Mouse (Mus musculus) kidney, adult 8-10 months (tissue): Measurements from ENCODE around the gene Fchsd2.

Experiments used
- DNase-seq, 2 experiments: peaks; one replicate each; pipeline ENCODE4 v3.0.0; 2022

Fchsd2 gene

GRCm38 (mm10) chr7:101092618-101093017, at the start of gene Fchsd2:
TSS of gene Fchsd2 (plus strand) at chr7:101092863.
- no peak for DNase-seq

DNA sequence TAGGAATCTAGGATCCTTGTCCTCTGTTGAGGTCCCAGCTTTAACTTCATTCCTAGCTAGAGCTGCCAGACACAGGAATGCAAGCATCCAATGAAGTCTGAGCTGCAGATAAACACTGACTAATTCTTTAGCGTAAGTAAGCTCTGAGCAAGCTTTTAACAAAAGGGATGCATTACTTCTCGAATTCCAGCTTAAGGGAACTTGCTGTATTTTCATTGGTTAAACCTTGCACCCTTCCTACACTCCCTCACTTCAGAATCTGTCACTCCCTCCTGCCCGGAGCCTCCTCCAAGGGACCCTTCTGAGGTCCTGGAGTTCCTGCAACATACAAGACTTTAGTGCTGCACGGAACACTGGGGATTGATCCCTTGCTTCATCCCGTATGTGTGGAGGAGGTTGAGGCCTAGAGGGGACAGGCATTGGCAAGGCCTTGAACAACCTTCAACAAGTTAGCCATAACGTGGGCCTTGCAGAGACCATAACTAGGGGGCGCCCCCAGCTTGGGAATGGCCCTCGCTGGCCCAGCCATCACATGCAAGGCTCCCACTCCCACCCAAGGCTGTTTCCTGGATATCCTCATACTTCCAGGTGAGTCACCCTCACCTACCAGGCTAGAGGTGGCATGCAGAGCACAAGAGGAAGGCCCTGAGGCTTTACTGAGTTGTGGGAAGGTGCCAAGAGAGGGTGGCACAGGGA, 48.7 kb upstream of the Fchsd2 start:
- DNase-seq: no peak

DNA sequence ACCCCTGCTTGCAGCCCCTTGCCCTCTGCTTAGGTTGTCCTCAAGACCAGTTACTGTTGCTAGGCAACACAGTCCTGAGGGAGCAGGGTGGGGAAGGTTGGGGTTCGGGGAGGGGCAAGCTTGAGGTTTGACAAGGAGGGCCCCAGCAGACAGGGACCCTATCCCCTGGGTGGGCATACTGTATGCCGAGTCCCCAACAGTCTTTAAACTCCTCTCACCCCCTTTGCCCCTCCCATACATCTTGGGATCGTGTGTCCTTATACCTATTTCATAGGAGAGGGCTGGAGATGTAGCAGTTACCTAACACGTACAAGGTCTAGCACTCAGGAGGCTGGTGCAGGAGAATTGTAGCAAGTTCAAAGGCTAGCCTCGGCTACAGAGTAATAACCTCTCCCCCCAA, 44.4 kb upstream of the Fchsd2 start:
- no peak for DNase-seq

DNA sequence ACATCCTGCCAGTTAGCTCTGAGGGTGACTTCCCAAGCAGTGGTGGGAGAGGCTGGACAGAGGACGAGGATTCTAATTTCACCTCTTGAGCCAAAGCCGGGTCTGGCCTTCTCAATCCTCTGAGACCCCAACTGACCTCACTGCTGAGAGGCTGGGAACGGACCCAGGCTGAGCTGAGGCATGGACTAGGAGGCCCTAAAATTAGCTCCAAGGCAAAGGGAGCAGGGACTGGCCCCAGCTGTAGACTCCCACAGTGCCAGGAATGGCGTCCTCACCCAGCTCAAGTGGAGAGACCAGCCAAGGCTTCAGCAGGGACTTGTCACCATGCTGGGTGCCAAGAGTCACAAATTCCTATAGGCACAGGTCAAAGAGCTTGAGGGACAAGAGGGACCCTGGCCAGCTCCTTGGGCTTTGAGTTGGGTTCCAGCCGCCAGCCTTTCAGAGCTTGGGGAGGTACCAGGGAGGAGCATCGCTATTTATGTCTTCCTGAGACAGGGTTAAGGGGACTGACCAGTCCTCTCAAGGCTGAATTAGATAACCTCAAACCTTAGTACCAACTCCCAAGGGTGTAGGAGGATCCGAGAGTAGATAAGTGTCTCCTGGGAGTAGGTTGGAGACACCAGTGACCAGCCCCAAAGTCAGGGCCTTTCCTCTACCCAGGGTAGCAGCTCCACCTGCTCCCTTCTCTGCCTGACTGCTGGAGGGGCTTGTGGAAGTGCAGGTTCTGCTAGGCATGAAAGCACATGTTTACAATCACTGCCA, 43.2 kb upstream of the Fchsd2 start:
- no peak for DNase-seq

DNA sequence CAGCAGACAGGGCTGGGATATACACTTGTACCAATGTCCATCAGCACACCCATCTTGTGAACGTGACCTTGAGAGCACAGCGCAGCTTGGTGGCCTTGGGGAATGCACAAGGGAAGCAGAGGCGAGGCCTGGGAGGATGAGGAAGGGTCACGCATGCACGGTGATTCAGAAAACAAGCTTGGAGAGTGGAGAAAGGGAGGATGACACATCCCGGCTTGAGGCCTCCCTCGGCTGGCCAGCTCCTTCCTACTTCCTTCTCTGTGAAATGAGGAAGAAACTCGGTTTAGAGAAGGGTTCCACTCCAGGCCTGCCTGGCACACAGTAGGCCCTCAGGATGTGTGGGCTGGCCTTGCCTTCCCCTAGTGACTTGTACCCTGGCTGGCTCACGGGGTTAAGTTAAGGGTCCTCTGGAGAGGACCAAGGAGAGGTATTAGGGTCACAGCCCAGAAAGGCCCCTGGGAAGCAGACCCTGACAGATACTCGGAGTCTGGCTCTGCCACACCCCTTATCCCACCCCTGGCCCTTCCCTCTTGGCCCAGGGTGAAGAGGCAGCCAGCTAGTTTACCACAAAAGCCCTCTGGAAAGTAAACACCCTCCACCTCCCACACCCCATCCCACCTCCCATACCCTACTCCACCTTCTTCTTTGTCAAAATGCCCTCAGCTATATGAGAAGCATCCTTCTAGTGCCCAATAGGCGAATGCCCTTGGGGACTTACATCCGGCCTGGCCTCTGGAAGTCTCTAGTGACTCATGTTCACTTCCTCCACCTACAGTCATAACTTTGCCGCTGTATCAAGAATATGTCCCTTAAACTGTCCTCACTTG, 41.7 kb upstream of the Fchsd2 start:
- no peak for DNase-seq

- peak in 1 of 2 experiments; percentile 61 for DNase-seq
These were observed 41.0 kb upstream of the Fchsd2 start for GRCm38 (mm10) chr7:101051551-101052221.

DNA sequence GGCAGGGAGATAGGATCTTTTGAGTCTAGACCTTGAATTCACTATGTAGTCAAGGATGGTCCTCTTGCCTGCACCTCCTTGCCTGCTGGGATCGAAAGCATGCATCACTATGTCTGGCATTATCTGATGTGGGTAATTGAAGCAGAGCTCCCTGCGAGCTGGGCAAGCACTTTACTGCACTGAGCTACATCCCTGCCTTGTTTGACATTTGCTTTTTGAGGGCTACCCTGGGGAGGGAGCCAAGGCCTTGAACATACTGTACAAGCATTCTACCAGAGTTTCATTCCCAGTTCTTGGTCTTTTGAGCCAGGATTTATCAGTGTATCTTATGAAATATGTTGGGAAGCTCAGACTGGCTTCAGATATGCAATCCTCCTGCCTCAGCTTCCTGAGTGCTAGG, 39.5 kb upstream of the Fchsd2 start:
- no peak for DNase-seq

DNA sequence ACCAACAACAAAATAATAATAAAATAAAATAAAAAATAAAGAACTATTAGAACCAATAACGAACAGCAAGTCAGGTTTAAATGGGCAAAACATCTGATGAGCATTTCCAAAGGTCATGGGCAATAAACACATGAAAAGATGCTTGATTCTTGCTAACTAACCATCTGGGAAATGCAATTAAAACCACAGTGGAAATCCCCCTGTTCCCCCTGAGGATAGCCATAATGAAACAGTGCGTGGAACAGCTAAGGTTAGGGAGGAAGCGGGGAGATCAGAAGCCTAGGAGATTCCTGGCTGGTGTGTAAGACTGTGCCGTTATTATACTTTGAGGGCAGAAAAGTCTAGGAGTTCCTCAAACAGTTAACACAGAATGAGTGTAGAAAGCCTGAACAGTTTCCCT, 35.4 kb upstream of the Fchsd2 start:
- no peak for DNase-seq

GRCm38 (mm10) chr7:101059188-101059587, 33.5 kb upstream of the Fchsd2 start:
- no peak for DNase-seq

DNA sequence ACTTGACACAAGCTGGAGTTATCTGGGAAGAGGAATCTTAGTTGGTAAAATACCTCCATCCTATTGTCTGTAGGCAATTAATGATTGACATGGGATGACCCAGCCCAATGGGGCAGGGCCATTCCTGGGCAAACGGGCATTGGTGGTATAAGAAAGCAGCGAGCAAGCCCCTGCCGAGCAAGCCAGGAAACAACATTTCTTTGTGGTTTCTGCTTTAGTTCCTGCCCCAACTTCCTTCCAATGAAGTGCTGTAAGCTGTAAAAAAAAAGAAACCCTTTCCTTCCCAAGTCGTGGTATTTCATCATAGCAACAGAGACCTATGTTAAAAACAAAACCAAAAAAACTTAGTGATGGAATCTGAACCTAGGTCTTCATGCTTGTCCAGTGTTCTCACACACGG, 32.2 kb upstream of the Fchsd2 start:
- DNase-seq: no peak

DNA sequence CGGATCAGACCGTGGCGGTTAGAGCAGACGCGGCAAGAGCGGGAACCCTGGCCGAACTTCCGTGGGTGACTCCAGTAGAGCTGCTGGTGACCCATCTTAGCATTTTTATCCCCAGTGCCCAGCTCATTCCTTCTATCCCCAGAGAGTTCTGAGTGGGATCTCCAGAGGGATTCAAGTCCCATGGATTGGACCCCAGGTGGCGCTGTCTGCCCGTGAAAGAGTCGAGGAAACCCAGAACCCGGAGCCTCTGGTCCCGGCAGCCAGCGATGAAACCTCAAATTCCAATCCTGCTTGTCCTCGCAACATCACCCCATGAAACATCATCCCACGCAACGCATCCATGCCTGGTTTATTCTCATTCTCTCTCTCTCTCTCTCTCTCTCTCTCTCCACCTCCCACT, 31.3 kb upstream of the Fchsd2 start:
- DNase-seq: peak; percentile 73 to 87

GRCm38 (mm10) chr7:101062246-101062645, 30.4 kb upstream of the Fchsd2 start:
- DNase-seq: no peak

GRCm38 (mm10) chr7:101063523-101063922, 29.1 kb upstream of the Fchsd2 start:
- DNase-seq: no peak

DNA sequence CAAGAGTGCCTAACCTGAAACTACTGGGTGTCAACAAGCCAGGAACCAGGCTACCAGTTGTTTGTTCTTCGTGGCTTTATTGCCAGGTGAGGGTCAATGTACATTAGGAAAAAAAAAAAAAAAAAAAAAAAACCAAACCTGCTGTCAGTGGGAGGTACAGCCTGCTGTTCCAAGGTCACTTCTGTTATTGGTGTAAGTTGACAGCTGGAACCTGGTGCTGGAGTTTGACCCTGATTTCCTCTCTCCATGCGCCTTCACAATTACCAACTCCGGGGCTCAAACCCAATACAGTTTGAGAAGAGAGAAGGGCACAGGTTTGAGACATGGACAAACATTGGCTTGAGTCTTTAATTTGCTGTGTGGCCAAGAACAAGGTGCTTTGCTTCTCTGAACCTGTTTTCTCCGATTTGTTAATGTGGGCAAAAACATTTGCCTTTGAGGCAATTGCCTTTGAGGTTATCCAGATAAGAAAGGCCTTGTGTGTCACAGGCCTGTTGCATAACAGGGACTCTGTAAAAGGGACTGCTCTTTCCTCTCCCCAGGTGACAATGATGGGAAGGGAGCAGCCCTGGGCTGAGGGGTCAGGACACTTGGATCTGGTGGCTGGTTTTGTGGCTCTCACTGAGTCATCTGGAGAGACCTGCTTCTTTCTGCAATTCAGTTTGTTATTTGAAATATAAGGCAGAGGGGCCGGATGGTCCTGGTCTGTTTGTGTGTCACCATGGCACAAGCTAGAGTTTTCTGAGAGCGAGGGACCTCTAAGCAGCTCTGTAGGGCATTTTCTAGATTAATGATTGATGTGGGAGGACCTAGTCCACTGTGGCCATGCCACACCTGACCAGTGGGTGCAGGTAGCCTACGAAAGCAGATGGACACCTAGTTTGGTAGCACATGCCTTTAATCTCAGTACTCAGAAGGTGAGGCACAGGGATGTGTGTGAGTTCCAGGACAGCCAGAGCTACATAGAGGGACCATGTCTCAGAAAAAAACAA, 27.7 kb upstream of the Fchsd2 start:
- no peak for DNase-seq

DNA sequence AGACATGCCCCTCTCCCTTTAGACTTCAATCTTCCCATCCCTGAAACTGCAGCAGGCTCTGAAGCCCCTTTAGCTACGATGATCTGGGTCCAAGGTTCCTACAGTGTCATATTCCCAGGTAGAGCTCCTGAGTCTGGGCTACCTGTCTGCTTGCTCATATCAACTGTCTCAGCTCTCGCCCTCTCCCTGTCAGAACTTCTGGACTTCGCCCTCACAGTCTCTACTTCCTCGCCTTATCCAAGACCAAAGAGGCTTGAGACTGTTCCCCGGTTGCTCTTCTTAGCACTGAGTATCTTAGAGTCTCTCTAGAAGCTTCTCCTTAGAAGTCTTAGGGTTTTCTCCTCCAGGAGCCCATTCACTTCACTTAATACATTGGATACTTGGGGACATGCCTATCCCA, 26.7 kb upstream of the Fchsd2 start:
- no peak for DNase-seq

- no peak for DNase-seq
These were observed 25.9 kb upstream of the Fchsd2 start for GRCm38 (mm10) chr7:101066650-101067346.

GRCm38 (mm10) chr7:101067521-101067920, 25.1 kb upstream of the Fchsd2 start:
- DNase-seq: no peak

GRCm38 (mm10) chr7:101069271-101069670, 23.4 kb upstream of the Fchsd2 start:
- no peak for DNase-seq

DNA sequence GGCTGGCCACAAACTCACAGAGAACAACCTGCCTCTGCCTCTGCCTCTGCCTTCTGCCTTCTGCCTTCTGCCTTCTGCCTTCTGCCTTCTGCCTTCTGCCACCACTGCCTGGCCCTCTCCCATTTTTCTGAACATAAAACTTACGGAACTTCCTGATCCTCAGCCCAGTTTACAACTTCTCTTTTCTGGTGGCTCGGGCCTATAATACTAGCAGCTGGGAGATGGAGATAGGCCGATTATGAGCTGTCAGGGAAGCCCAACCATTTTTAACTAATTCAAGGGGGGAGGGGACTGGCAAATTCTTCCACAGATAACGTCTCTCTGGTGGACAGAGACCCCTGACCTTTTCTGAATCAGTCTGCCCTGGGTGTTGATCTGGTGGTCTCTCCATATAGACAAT, 22.3 kb upstream of the Fchsd2 start:
- no peak for DNase-seq

GRCm38 (mm10) chr7:101071020-101071419, 21.6 kb upstream of the Fchsd2 start:
- no peak for DNase-seq

DNA sequence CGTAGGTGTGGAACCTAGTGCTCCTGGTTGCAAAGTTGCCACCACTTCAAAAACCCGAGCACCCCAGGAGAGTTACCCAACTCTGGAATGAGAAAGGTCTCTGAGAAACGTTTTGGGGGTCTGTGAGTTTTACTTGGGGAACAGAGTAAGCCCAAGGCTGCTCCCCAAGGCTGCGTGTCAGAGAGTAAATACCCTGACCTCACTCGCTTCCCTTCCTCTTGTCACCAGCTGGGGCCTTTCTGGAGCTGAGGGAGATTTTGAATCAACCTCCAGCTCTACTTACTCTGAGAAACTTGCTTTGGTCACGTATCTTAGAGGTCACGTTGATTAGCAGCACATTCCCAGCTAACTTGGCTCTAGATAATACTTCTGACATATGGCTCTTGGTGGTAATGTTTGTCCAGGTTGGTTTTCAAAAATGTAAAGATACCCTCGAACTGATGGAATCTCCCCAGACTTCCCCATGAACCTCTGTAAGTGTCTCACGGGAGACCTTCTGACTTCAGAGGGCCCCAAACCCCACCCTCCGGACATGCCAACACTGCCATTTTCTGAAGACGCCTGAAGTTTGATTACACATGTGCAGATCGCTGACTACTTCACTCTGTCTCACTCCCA, 20.4 kb upstream of the Fchsd2 start:
- no peak for DNase-seq
